ENCODE assay signal across 9 mouse cellular contexts in the genomic region with DNA sequence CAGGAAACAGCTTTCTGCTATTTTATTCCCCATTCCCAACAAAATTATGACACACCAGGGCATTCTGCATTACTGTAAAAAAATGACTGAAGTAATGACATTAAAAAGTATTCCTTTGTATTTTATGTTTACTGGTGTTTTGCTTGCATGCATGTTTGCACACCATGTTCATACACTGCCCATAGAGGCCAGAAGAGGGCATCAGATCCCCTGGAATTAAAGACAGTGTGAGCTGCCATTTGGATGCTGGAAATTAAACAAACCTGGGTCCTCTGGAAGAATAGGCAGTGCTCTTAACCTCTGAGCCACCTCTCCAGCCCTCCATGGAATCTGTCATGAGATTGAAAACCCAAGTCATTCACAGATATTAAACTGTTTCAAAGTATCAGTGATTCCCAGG.
DNase-seq lines count a peak whose midpoint lies in the region; ATAC-seq lines count a peak whose summit lies in the region.
"Had no signal": no experiment of that assay in that cellular context is flagged by ENCODE, and none has a peak within 500 bp of the region (broad histone marks: within the 10 kb centered on the region; RNA-seq: fewer than 3 reads in every experiment).

No protein-coding gene starts in this region.

- DNase-seq in frontal cortex, postnatal 36 days (ENCODE audit: low spot score in 2 of 2), result no peak
- no peak for DNase-seq in neural tube, embryonic 10.5 days (ENCODE audit: extremely low spot score, low spot score)
- DNase-seq in heart, postnatal 4 days, result peak; percentile 66
- DNase-seq in retina, postnatal 1 day, result peak; percentile 55
- no peak for DNase-seq in ovary, postnatal 10 days (ENCODE audit: low spot score)
- DNase-seq in thymus, postnatal 36 days, result no peak

- no peaks in the 10 kb centered on the region for H3K9me3 ChIP-seq in neural tube, embryonic 14.5 days (ENCODE audit: control insufficient read depth, low read length)

- H3K4me2 ChIP-seq in neural tube, embryonic 14.5 days (ENCODE audit: low read depth, low read length), result no peak overlapping the region

- no peaks in the 10 kb centered on the region for H3K27me3 ChIP-seq in neural tube, embryonic 14.5 days (ENCODE audit: control insufficient read depth, insufficient read depth, low read length)

- no peaks in the 10 kb centered on the region for H3K4me1 ChIP-seq in neural tube, embryonic 14.5 days (ENCODE audit: control insufficient read depth, insufficient read depth, low read length)

- no peak overlapping the region for H3K4me3 ChIP-seq in neural tube, embryonic 14.5 days (ENCODE audit: low read depth, low read length)
- H3K4me3 ChIP-seq: myocyte had no signal

- H3K27ac ChIP-seq in neural tube, embryonic 14.5 days (ENCODE audit: low read depth, low read length), result no peak overlapping the region

- peak; percentile 73; the same call in 1 of the 2 replicates for ATAC-seq in frontal cortex, adult (ENCODE audit: low TSS enrichment)
- peak; percentile 66; the same call in 1 of the 2 replicates for ATAC-seq in neural tube, embryonic 14.5 days (ENCODE audit: low read depth)

- no peak overlapping the region for H3K9ac ChIP-seq in neural tube, embryonic 14.5 days (replicated peaks; ENCODE audit: low read depth, low read length)

- no peaks in the 10 kb centered on the region for H3K36me3 ChIP-seq in neural tube, embryonic 14.5 days (ENCODE audit: control insufficient read depth, insufficient read depth, low read length)

Comparison
In these comparisons a context has a peak if more than half of its experiments do, and no peak if none do; other contexts are left out.
1. DNase-seq: peak in heart, postnatal 4 days (single experiment) and retina, postnatal 1 day (single experiment); none in frontal cortex, postnatal 36 days (0 of 2), neural tube, embryonic 10.5 days (single experiment), ovary, postnatal 10 days (single experiment) and thymus, postnatal 36 days (0 of 2).